Mouse (Mus musculus): ENCODE measurements around the gene Dlk1. TPM values are rescaled to one million over a fixed set of nuclear protein-coding genes. Genes with fewer than 3 reads are reported as not detected.
"Not testable (repeated sequence)": the region's sequence is repeated elsewhere in the genome, so short reads cannot be mapped to it uniquely, and the experiment has no call there.

The Dlk1 gene
- polyA plus RNA-seq, 1 experiment from 2014 or later: 477 TPM

GRCm38 (mm10) chr12:109456531-109457202 lies 4.0 kb downstream of the Dlk1 start:
- Histone ChIP-seq H3K27me3 (ENCODE audit: control insufficient read depth, insufficient read depth, low read length) (peaks cover 7% of the 10 kb centered on the region; the same call in 1 of the 2 replicates), H3K4me1 (ENCODE audit: control insufficient read depth, insufficient read depth, low read length) (peaks cover 43% of the 10 kb centered on the region), H3K4me2 (replicated peaks; ENCODE audit: low read depth, low read length) (peak overlapping the region; percentile 84; the same call in 1 of the 2 replicates)

GRCm38 (mm10) chr12:109457836-109458235 lies 5.2 kb downstream of the Dlk1 start:
- Histone ChIP-seq H3K27me3 (ENCODE audit: control insufficient read depth, insufficient read depth, low read length) (peaks cover 7% of the 10 kb centered on the region; the same call in 1 of the 2 replicates), H3K4me1 (ENCODE audit: control insufficient read depth, insufficient read depth, low read length) (peaks cover 39% of the 10 kb centered on the region), H3K9ac (replicated peaks; ENCODE audit: low read depth, low read length) (no peak overlapping the region), H3K4me3 (ENCODE audit: low read depth, low read length) (no peak overlapping the region), H3K36me3 (ENCODE audit: control insufficient read depth, insufficient read depth, low read length) (no peaks in the 10 kb centered on the region; the same call in 1 of the 2 replicates), H3K9me3 (ENCODE audit: control insufficient read depth, low read depth, low read length) (no peaks in the 10 kb centered on the region), H3K4me2 (replicated peaks; ENCODE audit: low read depth, low read length) (no peak overlapping the region), H3K27ac (ENCODE audit: low read length) (0 out of 2 replicates have a peak overlapping the region, but pooled peaks have one; percentile 11)
- 33% methylated on average over 8 of the region's 8 CpGs for WGBS
- ATAC-seq (ENCODE audit: insufficient number of reproducible peaks, insufficient read depth, low FRiP score, low read depth): no peak

More at GRCm38 (mm10) chr12:109456531-109457202, 4.0 kb downstream of the Dlk1 start:
- no peak overlapping the region for H3K9ac ChIP-seq (replicated peaks; ENCODE audit: low read depth, low read length)
- no peaks in the 10 kb centered on the region for H3K9me3 ChIP-seq (ENCODE audit: control insufficient read depth, low read depth, low read length)
- 0 out of 2 replicates have a peak overlapping the region, but pooled peaks have one; percentile 4 for H3K27ac ChIP-seq (ENCODE audit: low read length)
- no peaks in the 10 kb centered on the region; the same call in 1 of the 2 replicates for H3K36me3 ChIP-seq (ENCODE audit: control insufficient read depth, insufficient read depth, low read length)
- H3K4me3 ChIP-seq (ENCODE audit: low read depth, low read length): no peak overlapping the region
- 28% methylated on average over 9 of the region's 9 CpGs for WGBS
- ATAC-seq (ENCODE audit: insufficient number of reproducible peaks, insufficient read depth, low FRiP score, low read depth): no peak

GRCm38 (mm10) chr12:109458896-109459295 lies 6.3 kb downstream of the Dlk1 start:
- Histone ChIP-seq H3K4me1 (ENCODE audit: control insufficient read depth, insufficient read depth, low read length) (peaks cover 39% of the 10 kb centered on the region), H3K4me3 (ENCODE audit: low read depth, low read length) (no peak overlapping the region), H3K27me3 (ENCODE audit: control insufficient read depth, insufficient read depth, low read length) (peaks cover 7% of the 10 kb centered on the region; the same call in 1 of the 2 replicates), H3K27ac (ENCODE audit: low read length) (no peak overlapping the region; the same call in 1 of the 2 replicates), H3K9ac (replicated peaks; ENCODE audit: low read depth, low read length) (no peak overlapping the region), H3K36me3 (ENCODE audit: control insufficient read depth, insufficient read depth, low read length) (no peaks in the 10 kb centered on the region; the same call in 1 of the 2 replicates), H3K9me3 (ENCODE audit: control insufficient read depth, low read depth, low read length) (no peaks in the 10 kb centered on the region), H3K4me2 (replicated peaks; ENCODE audit: low read depth, low read length) (no peak overlapping the region)
- no peak for ATAC-seq (ENCODE audit: insufficient number of reproducible peaks, insufficient read depth, low FRiP score, low read depth)
- WGBS: 31% methylated on average over 10 of the region's 10 CpGs

GRCm38 (mm10) chr12:109459481-109460401 lies 7.1 kb downstream of the Dlk1 start:
- peaks cover 39% of the 10 kb centered on the region for H3K4me1 ChIP-seq (ENCODE audit: control insufficient read depth, insufficient read depth, low read length)
- no peak for ATAC-seq (ENCODE audit: insufficient number of reproducible peaks, insufficient read depth, low FRiP score, low read depth)
- no peaks in the 10 kb centered on the region for H3K9me3 ChIP-seq (ENCODE audit: control insufficient read depth, low read depth, low read length)
- no peak overlapping the region for H3K27ac ChIP-seq (ENCODE audit: low read length)
- 40% methylated on average over 49 of the region's 49 CpGs for WGBS
- H3K4me3 ChIP-seq (ENCODE audit: low read depth, low read length): no peak overlapping the region
- H3K27me3 ChIP-seq (ENCODE audit: control insufficient read depth, insufficient read depth, low read length): peaks cover 7% of the 10 kb centered on the region; the same call in 1 of the 2 replicates
- H3K36me3 ChIP-seq (ENCODE audit: control insufficient read depth, insufficient read depth, low read length): no peaks in the 10 kb centered on the region; the same call in 1 of the 2 replicates
- peak overlapping the region; percentile 10; the same call in 1 of the 2 replicates for H3K4me2 ChIP-seq (replicated peaks; ENCODE audit: low read depth, low read length)
- H3K9ac ChIP-seq (replicated peaks; ENCODE audit: low read depth, low read length): no peak overlapping the region

GRCm38 (mm10) chr12:109462594-109462993 lies 10.0 kb downstream of the Dlk1 start:
- 61% methylated on average over 10 of the region's 10 CpGs for WGBS
- Histone ChIP-seq H3K27ac (ENCODE audit: low read length) (no peak overlapping the region), H3K9ac (replicated peaks; ENCODE audit: low read depth, low read length) (no peak overlapping the region)

GRCm38 (mm10) chr12:109467417-109467816 lies 14.8 kb downstream of the Dlk1 start:
- H3K27me3 ChIP-seq (ENCODE audit: control insufficient read depth, insufficient read depth, low read length); H3K36me3 ChIP-seq (ENCODE audit: control insufficient read depth, insufficient read depth, low read length); H3K4me3 ChIP-seq (ENCODE audit: low read depth, low read length); H3K9me3 ChIP-seq (ENCODE audit: control insufficient read depth, low read depth, low read length); H3K4me1 ChIP-seq (ENCODE audit: control insufficient read depth, insufficient read depth, low read length); H3K27ac ChIP-seq (ENCODE audit: low read length); H3K4me2 ChIP-seq (replicated peaks; ENCODE audit: low read depth, low read length); ATAC-seq (ENCODE audit: insufficient number of reproducible peaks, insufficient read depth, low FRiP score, low read depth); H3K9ac ChIP-seq (replicated peaks; ENCODE audit: low read depth, low read length): not testable (repeated sequence)
- 84% methylated on average over 4 of the region's 4 CpGs for WGBS

More at GRCm38 (mm10) chr12:109462594-109462993, 10.0 kb downstream of the Dlk1 start:
- Histone ChIP-seq H3K36me3 (ENCODE audit: control insufficient read depth, insufficient read depth, low read length) (no peaks in the 10 kb centered on the region; the same call in 1 of the 2 replicates), H3K27me3 (ENCODE audit: control insufficient read depth, insufficient read depth, low read length) (peaks cover 7% of the 10 kb centered on the region; the same call in 1 of the 2 replicates), H3K9me3 (ENCODE audit: control insufficient read depth, low read depth, low read length) (no peaks in the 10 kb centered on the region), H3K4me3 (ENCODE audit: low read depth, low read length) (no peak overlapping the region), H3K4me2 (replicated peaks; ENCODE audit: low read depth, low read length) (no peak overlapping the region), H3K4me1 (ENCODE audit: control insufficient read depth, insufficient read depth, low read length) (peaks cover 19% of the 10 kb centered on the region)
- no peak for ATAC-seq (ENCODE audit: insufficient number of reproducible peaks, insufficient read depth, low FRiP score, low read depth)

- H3K27ac ChIP-seq (ENCODE audit: low read length): no peak overlapping the region
- H3K4me3 ChIP-seq (ENCODE audit: low read depth, low read length): no peak overlapping the region
- 85% methylated on average over 8 of the region's 8 CpGs for WGBS
These were observed 17.2 kb downstream of the Dlk1 start for GRCm38 (mm10) chr12:109469793-109470192.

GRCm38 (mm10) chr12:109472627-109473026 lies 20.0 kb downstream of the Dlk1 start:
- no peaks in the 10 kb centered on the region for H3K9me3 ChIP-seq (ENCODE audit: control insufficient read depth, low read depth, low read length)
- no peaks in the 10 kb centered on the region for H3K27me3 ChIP-seq (ENCODE audit: control insufficient read depth, insufficient read depth, low read length)
- H3K4me3 ChIP-seq (ENCODE audit: low read depth, low read length): no peak overlapping the region
- peaks cover 5% of the 10 kb centered on the region; the same call in 1 of the 2 replicates for H3K4me1 ChIP-seq (ENCODE audit: control insufficient read depth, insufficient read depth, low read length)
- no peaks in the 10 kb centered on the region for H3K36me3 ChIP-seq (ENCODE audit: control insufficient read depth, insufficient read depth, low read length)
- no peak overlapping the region for H3K27ac ChIP-seq (ENCODE audit: low read length)
- H3K9ac ChIP-seq (replicated peaks; ENCODE audit: low read depth, low read length): no peak overlapping the region
- no peak overlapping the region for H3K4me2 ChIP-seq (replicated peaks; ENCODE audit: low read depth, low read length)
- ATAC-seq (ENCODE audit: insufficient number of reproducible peaks, insufficient read depth, low FRiP score, low read depth): no peak
- WGBS: 78% methylated on average over 11 of the region's 11 CpGs

More at GRCm38 (mm10) chr12:109469793-109470192, 17.2 kb downstream of the Dlk1 start:
- Histone ChIP-seq H3K9ac (replicated peaks; ENCODE audit: low read depth, low read length) (no peak overlapping the region), H3K4me1 (ENCODE audit: control insufficient read depth, insufficient read depth, low read length) (0 out of 2 replicates have a peak, but pooled peaks cover 5% of the 10 kb centered on the region), H3K9me3 (ENCODE audit: control insufficient read depth, low read depth, low read length) (no peaks in the 10 kb centered on the region), H3K36me3 (ENCODE audit: control insufficient read depth, insufficient read depth, low read length) (no peaks in the 10 kb centered on the region), H3K27me3 (ENCODE audit: control insufficient read depth, insufficient read depth, low read length) (no peaks in the 10 kb centered on the region), H3K4me2 (replicated peaks; ENCODE audit: low read depth, low read length) (no peak overlapping the region)
- ATAC-seq (ENCODE audit: insufficient number of reproducible peaks, insufficient read depth, low FRiP score, low read depth): no peak

Measured in stomach, embryonic 14.5 days (tissue).